Mouse (Mus musculus) midbrain, embryonic 14.5 days (tissue): ENCODE data around the gene Ctse. TPM values are rescaled to one million over a fixed set of nuclear protein-coding genes. Genes with fewer than 3 reads are reported as not detected.

Experiments used
- ATAC-seq: fragments of 200-750 bp; cut with Nextera tagmentation; 2 replicates; pipeline ENCODE4 v1.8.0; 2017; ENCODE audit warnings: moderate number of reproducible peaks, moderate library complexity; ENCODE audit not compliant: low FRiP score, low TSS enrichment
- DNase-seq: peaks from one replicate; pipeline ENCODE4 v3.0.0-alpha.2; 2015
- H3K27ac ChIP-seq: fragments of 300-500 bp; sonication (generic); replicated peaks from 2 replicates; pipeline ENCODE4 v1.5.1; 2014; ENCODE audit warnings: mild to moderate bottlenecking, low read depth, low read length, moderate library complexity
- H3K27me3 ChIP-seq: fragments of 300-500 bp; sonication (generic); 2 replicates; pipeline ENCODE4 v1.6.1; 2014; ENCODE audit warnings: low read length, control low read depth, mixed read lengths; ENCODE audit not compliant: control insufficient read depth, insufficient read depth
- H3K36me3 ChIP-seq: fragments of 300-500 bp; sonication (generic); 2 replicates; pipeline ENCODE4 v1.6.1; 2014; ENCODE audit warnings: low read length, control low read depth; ENCODE audit not compliant: control insufficient read depth, insufficient read depth
- H3K4me1 ChIP-seq: fragments of 300-500 bp; sonication (generic); 2 replicates; pipeline ENCODE4 v1.6.1; 2014; ENCODE audit warnings: mild to moderate bottlenecking, antibody characterized with exemption, low read length, control low read depth; ENCODE audit not compliant: control insufficient read depth, insufficient read depth
- H3K4me2 ChIP-seq: fragments of 300-500 bp; sonication (generic); 2 replicates; pipeline ENCODE4 v1.6.1; 2014; ENCODE audit warnings: mild to moderate bottlenecking, low read length, moderate library complexity
- H3K4me3 ChIP-seq: fragments of 300-500 bp; sonication (generic); replicated peaks from 2 replicates; pipeline ENCODE4 v1.5.1; 2014; ENCODE audit warnings: low read depth, low read length
- H3K9ac ChIP-seq: fragments of 300-500 bp; sonication (generic); replicated peaks from 2 replicates; pipeline ENCODE4 v1.6.1; 2014; ENCODE audit warnings: mild to moderate bottlenecking, low read length, moderate library complexity
- H3K9me3 ChIP-seq: fragments of 300-500 bp; sonication (generic); 2 replicates; pipeline ENCODE4 v1.6.1; 2016; ENCODE audit warnings: low read length, control low read depth, mixed read lengths; ENCODE audit not compliant: control insufficient read depth
- WGBS: fragments of 180-500 bp; shearing (Covaris S2); extraction: QIAGEN DNeasy Blood & Tissue Kit; methylation state at CpG from one replicate; pipeline ENCODE4 v1.1.7; 2014; 5-methylcytosine and 5-hydroxymethylcytosine counted together
- polyA plus RNA-seq: library from polyadenylated mRNA; unstranded; fragments of >200 nt; fragmentation: Nextera tagmentation; extraction: Ambion mirVana; gene quantifications from 2 replicates; pipeline ENCODE4 v1.2.1, GENCODE M21; 2014

Gene Ctse
- polyA plus RNA-seq, 1 experiment from 2014 or later = not detected

GRCm38 (mm10) chr1:131660266-131660665 is 22.2 kb downstream of the Ctse start:
- H3K4me1 ChIP-seq = peaks cover 7% of the 10 kb centered on the region
- no peak overlapping the region for H3K4me2 ChIP-seq
- DNase-seq (no peak), ATAC-seq (no peak)
- H3K9ac ChIP-seq = no peak overlapping the region
- H3K36me3 ChIP-seq = no peaks in the 10 kb centered on the region
- H3K9me3 ChIP-seq = no peaks in the 10 kb centered on the region
- H3K4me3 ChIP-seq = no peak overlapping the region
- H3K27me3 ChIP-seq = no peaks in the 10 kb centered on the region
- 86% methylated on average over 2 of the region's 2 CpGs for WGBS
- no peak overlapping the region for H3K27ac ChIP-seq

GRCm38 (mm10) chr1:131660716-131661472 is 22.8 kb downstream of the Ctse start:
- DNase-seq (no peak), ATAC-seq (no peak)
- no peak overlapping the region for H3K9ac ChIP-seq
- H3K4me3 ChIP-seq = no peak overlapping the region
- 80% methylated on average over 7 of the region's 7 CpGs for WGBS
- peaks cover 7% of the 10 kb centered on the region for H3K4me1 ChIP-seq
- H3K9me3 ChIP-seq = no peaks in the 10 kb centered on the region
- H3K27ac ChIP-seq = no peak overlapping the region
- H3K4me2 ChIP-seq = no peak overlapping the region
- H3K36me3 ChIP-seq = no peaks in the 10 kb centered on the region
- no peaks in the 10 kb centered on the region for H3K27me3 ChIP-seq

- WGBS = 79% methylated on average over 3 of the region's 3 CpGs
- Histone ChIP-seq H3K9ac (no peak overlapping the region), H3K4me1 (peaks cover 7% of the 10 kb centered on the region), H3K27me3 (no peaks in the 10 kb centered on the region), H3K4me3 (no peak overlapping the region), H3K27ac (no peak overlapping the region), H3K9me3 (no peaks in the 10 kb centered on the region), H3K4me2 (no peak overlapping the region), H3K36me3 (no peaks in the 10 kb centered on the region)
- ATAC-seq (no peak), DNase-seq (no peak)
Observed at GRCm38 (mm10) chr1:131661749-131662148, 23.6 kb downstream of the Ctse start.

- Histone ChIP-seq H3K4me2 (no peak overlapping the region), H3K4me1 (no peaks in the 10 kb centered on the region), H3K9me3 (no peaks in the 10 kb centered on the region), H3K27me3 (no peaks in the 10 kb centered on the region), H3K9ac (no peak overlapping the region), H3K27ac (no peak overlapping the region), H3K36me3 (no peaks in the 10 kb centered on the region), H3K4me3 (no peak overlapping the region)
- 88% methylated on average over 9 of the region's 9 CpGs for WGBS
- DNase-seq (no peak), ATAC-seq (no peak)
Observed at GRCm38 (mm10) chr1:131663286-131663995, 25.3 kb downstream of the Ctse start.

- no peak for ATAC-seq
- Histone ChIP-seq H3K9me3 (no peaks in the 10 kb centered on the region), H3K36me3 (no peaks in the 10 kb centered on the region), H3K27me3 (no peaks in the 10 kb centered on the region), H3K4me2 (no peak overlapping the region), H3K27ac (no peak overlapping the region), H3K4me3 (no peak overlapping the region), H3K4me1 (no peaks in the 10 kb centered on the region), H3K9ac (no peak overlapping the region)
- no peak for DNase-seq
- WGBS = 89% methylated on average over 5 of the region's 5 CpGs
Observed at GRCm38 (mm10) chr1:131664136-131664535, 26.0 kb downstream of the Ctse start.

GRCm38 (mm10) chr1:131665886-131666285 is 27.8 kb downstream of the Ctse start:
- H3K36me3 ChIP-seq = no peaks in the 10 kb centered on the region
- no peak overlapping the region for H3K27ac ChIP-seq
- WGBS = 73% methylated on average over 1 of the region's 1 CpGs
- H3K4me3 ChIP-seq = no peak overlapping the region
- ATAC-seq (no peak), DNase-seq (no peak)
- H3K9me3 ChIP-seq = no peaks in the 10 kb centered on the region
- H3K4me2 ChIP-seq = no peak overlapping the region
- H3K9ac ChIP-seq = no peak overlapping the region
- no peaks in the 10 kb centered on the region for H3K4me1 ChIP-seq
- H3K27me3 ChIP-seq = no peaks in the 10 kb centered on the region

- Histone ChIP-seq H3K9me3 (no peaks in the 10 kb centered on the region), H3K36me3 (no peaks in the 10 kb centered on the region), H3K9ac (no peak overlapping the region), H3K4me2 (no peak overlapping the region), H3K4me1 (no peaks in the 10 kb centered on the region), H3K27me3 (no peaks in the 10 kb centered on the region), H3K4me3 (no peak overlapping the region), H3K27ac (no peak overlapping the region)
- WGBS = 92% methylated on average over 8 of the region's 8 CpGs
- DNase-seq (no peak), ATAC-seq (no peak)
Observed at GRCm38 (mm10) chr1:131671113-131671512, 33.0 kb downstream of the Ctse start.

- no peak for ATAC-seq
- H3K9me3 ChIP-seq = no peaks in the 10 kb centered on the region
- no peak overlapping the region for H3K4me3 ChIP-seq
- H3K27me3 ChIP-seq = no peaks in the 10 kb centered on the region
- 86% methylated on average over 7 of the region's 7 CpGs for WGBS
- no peaks in the 10 kb centered on the region for H3K36me3 ChIP-seq
- H3K4me1 ChIP-seq = no peaks in the 10 kb centered on the region
- H3K9ac ChIP-seq = no peak overlapping the region
- no peak for DNase-seq
- no peak overlapping the region for H3K27ac ChIP-seq
- no peak overlapping the region for H3K4me2 ChIP-seq
Observed at GRCm38 (mm10) chr1:131672361-131672760, 34.3 kb downstream of the Ctse start.

GRCm38 (mm10) chr1:131679644-131680043 is 41.5 kb downstream of the Ctse start:
- Histone ChIP-seq H3K27ac (no peak overlapping the region), H3K9me3 (no peaks in the 10 kb centered on the region), H3K9ac (no peak overlapping the region), H3K27me3 (no peaks in the 10 kb centered on the region), H3K4me1 (no peaks in the 10 kb centered on the region), H3K36me3 (no peaks in the 10 kb centered on the region), H3K4me2 (no peak overlapping the region), H3K4me3 (no peak overlapping the region)
- DNase-seq = no peak
- ATAC-seq = no peak
- 88% methylated on average over 5 of the region's 5 CpGs for WGBS
